Comparison of ENCODE assay signal across 8 mouse cellular contexts in genomic region chr10:4037066-4037465, GRCm38 (mm10).
DNase-seq lines count a peak whose midpoint lies in the region; ATAC-seq lines count a peak whose summit lies in the region.

No protein-coding gene starts in this region.

- H3K27me3 ChIP-seq in lung, embryonic 16.5 days (ENCODE audit: control insufficient read depth, insufficient read depth, low read depth, low read length): no peaks in the 10 kb centered on the region

- no peak overlapping the region for H3K4me2 ChIP-seq in lung, embryonic 16.5 days (ENCODE audit: low read depth, low read length)

- no peaks in the 10 kb centered on the region for H3K36me3 ChIP-seq in lung, embryonic 16.5 days (ENCODE audit: control insufficient read depth, insufficient read depth, low read length)

- H3K9ac ChIP-seq in lung, embryonic 16.5 days (ENCODE audit: low read length): no peak overlapping the region

- H3K27ac ChIP-seq in lung, embryonic 16.5 days (ENCODE audit: low read length): peak overlapping the region; percentile 37; the same call in 1 of the 2 replicates

- H3K4me1 ChIP-seq in lung, embryonic 16.5 days (replicated peaks; ENCODE audit: control insufficient read depth, insufficient read depth, low read length): no peaks in the 10 kb centered on the region

- WGBS in lung, embryonic 16.5 days: 51% methylated on average over 3 of the region's 3 CpGs

- H3K4me3 ChIP-seq in lung, embryonic 16.5 days (ENCODE audit: low read length): no peak overlapping the region

- H3K9me3 ChIP-seq in lung, embryonic 16.5 days (ENCODE audit: control insufficient read depth, low read length): no peaks in the 10 kb centered on the region

- peak; percentile 62 to 65 for DNase-seq in cerebellum, postnatal 10 days
- DNase-seq in layer of hippocampus, adult 9-10 months (ENCODE audit: low spot score): peak; percentile 7
- no peak for DNase-seq in layer of hippocampus, adult 8-10 months (ENCODE audit: low spot score in 2 of 2)
- peak; percentile 32 to 34 for DNase-seq in heart, postnatal 10 days
- DNase-seq in ovary, postnatal 36 days (ENCODE audit: low spot score): no peak
- no peak for DNase-seq in spleen, postnatal 4 days (ENCODE audit: low spot score in 2 of 2)

- ATAC-seq in cerebellum, adult (ENCODE audit: insufficient number of reproducible peaks, low FRiP score, low TSS enrichment): no peak
- peak; percentile 50; the same call in 1 of the 2 replicates for ATAC-seq in lung, embryonic 16.5 days (ENCODE audit: low read depth)

- intact Hi-C loops in heart, postnatal 10 days (cut with DNase I): no loop called here

Comparison
In these comparisons a context has a peak if more than half of its experiments do, and no peak if none do; other contexts are left out.
1. DNase-seq: peak in cerebellum, postnatal 10 days (2 of 2), layer of hippocampus, adult 9-10 months (single experiment) and heart, postnatal 10 days (2 of 2); none in layer of hippocampus, adult 8-10 months (0 of 2), ovary, postnatal 36 days (single experiment) and spleen, postnatal 4 days (0 of 2).